Mouse (Mus musculus): Measurements from ENCODE around the gene Acyp1.

Acyp1 gene

DNA sequence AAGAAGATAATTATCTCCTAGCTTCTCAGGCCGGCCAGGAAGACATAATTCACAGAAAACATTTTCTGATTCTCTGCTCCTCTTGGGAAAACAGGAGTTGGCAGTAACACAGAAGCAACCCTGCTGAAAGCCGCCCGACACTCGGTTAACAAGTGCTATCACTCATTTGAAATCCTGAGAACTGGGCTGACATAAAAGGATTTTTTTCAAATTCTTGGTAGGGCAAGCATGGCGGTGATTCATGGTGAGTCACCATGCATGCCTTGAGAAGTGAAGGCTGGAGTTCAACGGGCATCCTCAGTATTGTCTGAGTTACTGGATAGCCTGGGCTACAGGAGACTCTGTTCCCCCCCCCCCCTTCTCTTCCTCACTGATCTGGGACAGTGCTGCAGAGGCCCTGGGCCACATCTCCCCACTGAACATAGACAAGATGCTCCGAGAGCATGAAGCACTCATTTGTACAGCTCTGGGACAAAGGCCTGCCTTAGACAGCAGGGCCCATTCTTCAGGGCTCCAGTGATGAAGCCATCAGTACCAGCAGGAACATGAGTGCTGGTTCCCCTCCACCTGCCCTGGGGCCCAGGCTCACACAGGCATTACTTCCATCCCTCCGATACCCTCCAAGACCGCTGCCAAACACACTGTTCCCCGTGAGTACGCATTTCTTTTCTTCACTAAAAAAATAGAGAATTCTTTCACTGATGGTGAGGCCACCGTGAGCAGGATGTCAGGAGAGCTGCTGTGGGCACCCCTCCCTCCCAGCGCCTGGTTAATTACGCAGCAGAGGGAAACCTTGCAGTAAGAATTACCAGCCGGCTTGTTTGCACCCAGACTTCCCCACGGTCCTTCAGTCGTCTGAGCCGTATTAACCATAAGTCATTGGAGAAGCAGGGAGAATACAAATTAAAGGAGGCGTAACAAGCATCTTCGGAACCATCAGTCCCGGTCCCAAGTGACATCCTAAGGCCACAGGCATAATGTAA lies 54.6 kb downstream of the Acyp1 start:
- no peak for DNase-seq (ENCODE audit: low read depth, low spot score)

GRCm38 (mm10) chr12:85227876-85228599 lies 60.2 kb downstream of the Acyp1 start:
- DNase-seq (ENCODE audit: low read depth, low spot score), result no peak

- DNase-seq (ENCODE audit: low read depth, low spot score), result no peak
Measured at GRCm38 (mm10) chr12:85227227-85227626, 61.0 kb downstream of the Acyp1 start.
